In genomic region chrX:143448636-143449346, GRCm38 (mm10) we compare ENCODE assay signal across 9 mouse cellular contexts. TPM values are rescaled to one million over a fixed set of nuclear protein-coding genes. Genes with fewer than 3 reads are reported as not detected.
DNase-seq lines count a peak whose midpoint lies in the region; ATAC-seq and TF ChIP-seq lines count a peak whose summit lies in the region.
"Had no signal": no experiment of that assay in that cellular context is flagged by ENCODE, and none has a peak within 500 bp of the region (broad histone marks: within the 10 kb centered on the region; RNA-seq: fewer than 3 reads in every experiment).

No protein-coding gene starts in this region.

- no peaks in the 10 kb centered on the region for H3K4me1 ChIP-seq in kidney, postnatal 0 days (replicated peaks; ENCODE audit: insufficient read depth, low read length)
- H3K4me1 ChIP-seq in midbrain, postnatal 0 days (ENCODE audit: insufficient read depth, low read length), result no peaks in the 10 kb centered on the region
- H3K4me1 ChIP-seq in midbrain, embryonic 16.5 days (ENCODE audit: control insufficient read depth, insufficient read depth, low read length), result no peaks in the 10 kb centered on the region
- H3K4me1 ChIP-seq: limb, embryonic 12.5 days had no signal

- no peak overlapping the region for H3K9ac ChIP-seq in kidney, postnatal 0 days (ENCODE audit: low read depth, low read length)
- H3K9ac ChIP-seq in midbrain, postnatal 0 days (replicated peaks; ENCODE audit: low read length, poor library complexity, severe bottlenecking), result no peak overlapping the region
- H3K9ac ChIP-seq in midbrain, embryonic 16.5 days (ENCODE audit: low read depth, low read length), result no peak overlapping the region
- H3K9ac ChIP-seq: limb, embryonic 12.5 days had no signal

- H3K9me3 ChIP-seq in kidney, postnatal 0 days (replicated peaks; ENCODE audit: low read length), result no peaks in the 10 kb centered on the region
- no peaks in the 10 kb centered on the region for H3K9me3 ChIP-seq in midbrain, postnatal 0 days (ENCODE audit: low read length)
- no peaks in the 10 kb centered on the region for H3K9me3 ChIP-seq in midbrain, embryonic 16.5 days (replicated peaks; ENCODE audit: control insufficient read depth, low read length, poor library complexity, severe bottlenecking)
- H3K9me3 ChIP-seq: limb, embryonic 12.5 days had no signal

- no peaks in the 10 kb centered on the region for H3K36me3 ChIP-seq in kidney, postnatal 0 days (ENCODE audit: insufficient read depth, low read length)
- no peaks in the 10 kb centered on the region for H3K36me3 ChIP-seq in midbrain, postnatal 0 days (ENCODE audit: insufficient read depth, low read length)
- H3K36me3 ChIP-seq in midbrain, embryonic 16.5 days (ENCODE audit: control insufficient read depth, insufficient read depth, low read length), result no peaks in the 10 kb centered on the region
- no peaks in the 10 kb centered on the region for H3K36me3 ChIP-seq in splenic B cell, adult 2 months (ENCODE audit: control insufficient read depth, insufficient read depth, low read length, poor library complexity, severe bottlenecking)
- H3K36me3 ChIP-seq: limb, embryonic 12.5 days had no signal

- H3K4me3 ChIP-seq in kidney, postnatal 0 days (replicated peaks; ENCODE audit: low read depth, low read length), result no peak overlapping the region
- H3K4me3 ChIP-seq in midbrain, postnatal 0 days (ENCODE audit: low read depth, low read length), result no peak overlapping the region
- no peak overlapping the region for H3K4me3 ChIP-seq in midbrain, embryonic 16.5 days (ENCODE audit: low read depth, low read length)
- H3K4me3 ChIP-seq: limb, embryonic 12.5 days; myocyte had no signal

- ATAC-seq in kidney, postnatal 0 days (replicated peaks; ENCODE audit: low FRiP score, low read depth), result no peak
- ATAC-seq in midbrain, postnatal 0 days (ENCODE audit: low FRiP score), result no peak
- ATAC-seq in midbrain, embryonic 16.5 days, result no peak

- no peak overlapping the region for H3K27ac ChIP-seq in kidney, postnatal 0 days
- no peak overlapping the region for H3K27ac ChIP-seq in midbrain, postnatal 0 days (ENCODE audit: low read depth, low read length)
- H3K27ac ChIP-seq in midbrain, embryonic 16.5 days (ENCODE audit: low read length), result no peak overlapping the region
- H3K27ac ChIP-seq: limb, embryonic 12.5 days had no signal

- 58% methylated on average over 7 of the region's 7 CpGs for WGBS in kidney, postnatal 0 days
- 58% methylated on average over 7 of the region's 7 CpGs for WGBS in midbrain, postnatal 0 days
- WGBS in midbrain, embryonic 16.5 days, result 54% methylated on average over 7 of the region's 7 CpGs

- peak; percentile 30 for DNase-seq in kidney, postnatal 0 days (ENCODE audit: low spot score)
- DNase-seq in kidney, adult 11 months, result no peak
- DNase-seq in midbrain, postnatal 0 days (ENCODE audit: low spot score), result peak; percentile 53
- DNase-seq in embryo, embryonic 10 days (ENCODE audit: low spot score), result peak; percentile 30
- DNase-seq in splenic B cell, adult 2 months (ENCODE audit: low read depth, low spot score), result peak; percentile 0
- DNase-seq in heart, adult 9 months (ENCODE audit: low spot score in 2 of 2), result no peak

- no peak overlapping the region for H3K4me2 ChIP-seq in kidney, postnatal 0 days (ENCODE audit: low read length)
- no peak overlapping the region for H3K4me2 ChIP-seq in midbrain, postnatal 0 days (ENCODE audit: low read depth, low read length, poor library complexity, severe bottlenecking)
- no peak overlapping the region for H3K4me2 ChIP-seq in midbrain, embryonic 16.5 days (ENCODE audit: low read length)
- H3K4me2 ChIP-seq: limb, embryonic 12.5 days had no signal

- TF ChIP-seq CTCF in kidney, postnatal 0 days (IDR thresholded peaks at IDR 0.05; ENCODE audit: low read depth), result peak; percentile 68
- TF ChIP-seq CTCF in midbrain, postnatal 0 days (IDR thresholded peaks at IDR 0.05), result peak; percentile 77

- H3K27me3 ChIP-seq in kidney, postnatal 0 days (ENCODE audit: insufficient read depth, low read length), result no peaks in the 10 kb centered on the region
- H3K27me3 ChIP-seq in midbrain, postnatal 0 days (ENCODE audit: insufficient read depth, low read length), result no peaks in the 10 kb centered on the region
- peaks cover 4% of the 10 kb centered on the region; the same call in 1 of the 2 replicates for H3K27me3 ChIP-seq in midbrain, embryonic 16.5 days (ENCODE audit: control insufficient read depth, insufficient read depth, low read depth, low read length)
- no peaks in the 10 kb centered on the region for H3K27me3 ChIP-seq in splenic B cell, adult 2 months (ENCODE audit: control insufficient read depth, insufficient read depth, low read length, poor library complexity, severe bottlenecking)

RNA-seq across cellular contexts. Expression of gene Chrdl1, which starts 54.7 kb away (rescaled TPM):
- polyA plus RNA-seq in kidney, postnatal 0 days (2015; fragmentation: Nextera tagmentation; extraction: Ambion mirVana), result 1.8 and 2.3 TPM in 2 replicates
- 3.5 TPM in 2 replicates for total RNA-seq in midbrain, postnatal 0 days (2014; rRNA removed)
- 2.3 and 2.9 TPM in 2 replicates for polyA plus RNA-seq in midbrain, postnatal 0 days (2015; fragmentation: Nextera tagmentation; extraction: Ambion mirVana)
- 2.1 and 3.3 TPM in 2 replicates for polyA plus RNA-seq in midbrain, embryonic 16.5 days (2015; fragmentation: Nextera tagmentation; extraction: Ambion mirVana)
- polyA plus RNA-seq: myocyte had no signal

Comparison
In these comparisons a context has a peak if more than half of its experiments do, and no peak if none do; other contexts are left out.
1. DNase-seq: peak in kidney, postnatal 0 days (single experiment), midbrain, postnatal 0 days (single experiment), embryo, embryonic 10 days (single experiment) and splenic B cell, adult 2 months (single experiment); none in kidney, adult 11 months (single experiment) and heart, adult 9 months (0 of 2).